In the genomic region with DNA sequence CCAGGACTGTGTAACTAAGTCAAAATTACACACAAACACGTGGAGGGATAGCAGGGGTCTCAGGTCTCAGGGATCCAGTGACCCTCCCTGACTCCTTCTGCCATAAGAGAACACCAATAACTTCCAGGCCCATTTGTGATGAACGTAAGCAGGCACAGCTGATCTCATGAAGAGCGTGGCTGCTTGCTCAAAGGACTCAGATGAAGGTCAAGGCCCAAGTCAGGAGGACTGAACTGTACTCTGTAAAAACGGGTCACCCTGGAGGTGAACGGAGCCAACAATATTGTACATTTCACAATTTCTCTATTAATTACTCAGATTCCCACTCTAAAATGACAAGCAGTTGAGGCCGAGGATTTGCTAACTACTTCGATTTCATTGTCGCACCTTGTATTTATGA, we compare ENCODE assay signal across 10 mouse cellular contexts. TPM values are rescaled to one million over a fixed set of nuclear protein-coding genes. Genes with fewer than 3 reads are reported as not detected.
"Had no signal": no experiment of that assay in that cellular context is flagged by ENCODE, and none has a peak within 500 bp of the region (broad histone marks: within the 10 kb centered on the region; RNA-seq: fewer than 3 reads in every experiment).

No protein-coding gene starts in this region.

- DNase-seq: lung, adult 2 months; lung, postnatal 14 days; lung, postnatal 36 days; right cerebral cortex, postnatal 14 days; spleen, adult 18-20 months; thymus, adult 18-20 months; thymus, postnatal 14 days; thymus, postnatal 36 days had no signal

RNA-seq across cellular contexts. Expression of gene Asb17, which starts 30.0 kb away (rescaled TPM):
- total RNA-seq: monocyte, adult 5-6 weeks; neutrophil, adult 5-6 weeks had no signal
